Mouse (Mus musculus) embryonic facial prominence, embryonic 13.5 days (tissue): ENCODE results near the gene Gfm1. TPM values are rescaled to one million over a fixed set of nuclear protein-coding genes. Genes with fewer than 3 reads are reported as not detected.
A peak's percentile ranks its signal among the peaks of the same experiment; 100 is the strongest.

Experiments used
- ATAC-seq: fragments of 200-750 bp; cut with Nextera tagmentation; 2 replicates; pipeline ENCODE4 v1.8.0; 2017; ENCODE audit warnings: low read depth; ENCODE audit not compliant: insufficient number of reproducible peaks, insufficient read depth, low FRiP score, low TSS enrichment
- H3K27ac ChIP-seq: fragments of 300-500 bp; sonication (generic); 2 replicates; pipeline ENCODE4 v1.5.1; 2015; ENCODE audit warnings: moderate library complexity, mild to moderate bottlenecking, inconsistent platforms
- H3K27me3 ChIP-seq: fragments of 300-500 bp; sonication (generic); 2 replicates; pipeline ENCODE4 v1.6.1; 2015; ENCODE audit warnings: mild to moderate bottlenecking, inconsistent platforms
- H3K36me3 ChIP-seq: fragments of 300-500 bp; sonication (generic); 2 replicates; pipeline ENCODE4 v1.6.1; 2015; ENCODE audit warnings: mild to moderate bottlenecking, inconsistent platforms
- H3K4me1 ChIP-seq: fragments of 300-500 bp; sonication (generic); 2 replicates; pipeline ENCODE4 v1.6.1; 2015; ENCODE audit warnings: inconsistent platforms
- H3K4me2 ChIP-seq: fragments of 300-500 bp; sonication (generic); 2 replicates; pipeline ENCODE4 v1.6.1; 2015; ENCODE audit warnings: moderate library complexity, mild to moderate bottlenecking, inconsistent platforms
- H3K4me3 ChIP-seq: fragments of 300-500 bp; sonication (generic); 2 replicates; pipeline ENCODE4 v1.5.1; 2015; ENCODE audit warnings: mild to moderate bottlenecking, inconsistent platforms
- H3K9ac ChIP-seq: fragments of 300-500 bp; sonication (generic); 2 replicates; pipeline ENCODE4 v1.6.1; 2015; ENCODE audit warnings: mild to moderate bottlenecking, inconsistent platforms
- H3K9me3 ChIP-seq: fragments of 300-500 bp; sonication (generic); 2 replicates; pipeline ENCODE4 v1.6.1; 2016; ENCODE audit warnings: inconsistent platforms
- WGBS: fragments of 180-500 bp; shearing (Covaris S2); methylation state at CpG from one replicate; pipeline ENCODE4 v1.1.7; 2015; ENCODE audit warnings: mixed read lengths; 5-methylcytosine and 5-hydroxymethylcytosine counted together
- polyA plus RNA-seq: library from polyadenylated mRNA; unstranded; fragments of >200 nt; fragmentation: Nextera tagmentation; extraction: Ambion mirVana; gene quantifications from 2 replicates; pipeline ENCODE4 v1.2.1, GENCODE M21; 2015

The Gfm1 gene
- polyA plus RNA-seq: 34.1 and 37.7 TPM in 2 replicates

GRCm38 (mm10) chr3:67429999-67430380, at the start of gene Gfm1:
Gene Gfm1 (plus strand): TSS chr3:67430096.
- H3K36me3 ChIP-seq: peaks cover 25% of the 10 kb centered on the region
- peaks cover 9% of the 10 kb centered on the region for H3K4me1 ChIP-seq
- peak; percentile 88 for ATAC-seq
- no peaks in the 10 kb centered on the region for H3K27me3 ChIP-seq
- H3K9me3 ChIP-seq: peaks cover 9% of the 10 kb centered on the region
- H3K4me3 ChIP-seq: peak within 1 kb of the TSS; percentile 100
- under 1% methylated on average over 24 of the region's 24 CpGs for WGBS
- H3K4me2 ChIP-seq: peak within 1 kb of the TSS; percentile 85
- H3K27ac ChIP-seq: peak within 1 kb of the TSS; percentile 22; the same call in 1 of the 2 replicates
- H3K9ac ChIP-seq: peak within 1 kb of the TSS; percentile 91

GRCm38 (mm10) chr3:67429338-67429998, 428 bp upstream of the Gfm1 start:
- 31% methylated on average over 8 of the region's 8 CpGs for WGBS
- Histone ChIP-seq H3K36me3 (peaks cover 23% of the 10 kb centered on the region), H3K4me2 (peak overlapping the region; percentile 85), H3K9me3 (peaks cover 9% of the 10 kb centered on the region), H3K27ac (no peak overlapping the region), H3K27me3 (no peaks in the 10 kb centered on the region), H3K4me1 (peaks cover 9% of the 10 kb centered on the region), H3K9ac (peak overlapping the region; percentile 91; the same call in 1 of the 2 replicates), H3K4me3 (peak overlapping the region; percentile 100)
- ATAC-seq: peak; percentile 68

- Histone ChIP-seq H3K4me3 (no peak overlapping the region), H3K36me3 (peaks cover 60% of the 10 kb centered on the region), H3K9me3 (no peaks in the 10 kb centered on the region), H3K27me3 (no peaks in the 10 kb centered on the region), H3K4me2 (no peak overlapping the region), H3K4me1 (peaks cover 9% of the 10 kb centered on the region), H3K9ac (no peak overlapping the region), H3K27ac (no peak overlapping the region)
- ATAC-seq: no peak
- WGBS: 92% methylated on average over 6 of the region's 6 CpGs
Measured at GRCm38 (mm10) chr3:67434011-67434410, 4.1 kb downstream of the Gfm1 start.

- H3K36me3 ChIP-seq: peaks cover 73% of the 10 kb centered on the region
- ATAC-seq: no peak
- WGBS: 98% methylated on average over 2 of the region's 2 CpGs
- no peak overlapping the region for H3K4me3 ChIP-seq
- H3K27me3 ChIP-seq: no peaks in the 10 kb centered on the region
- H3K4me2 ChIP-seq: no peak overlapping the region
- H3K4me1 ChIP-seq: no peaks in the 10 kb centered on the region
- no peak overlapping the region for H3K27ac ChIP-seq
- no peak overlapping the region for H3K9ac ChIP-seq
- no peaks in the 10 kb centered on the region for H3K9me3 ChIP-seq
Measured at GRCm38 (mm10) chr3:67447143-67447542, 17.2 kb downstream of the Gfm1 start.

GRCm38 (mm10) chr3:67449660-67450059, 19.8 kb downstream of the Gfm1 start:
- no peak overlapping the region for H3K4me2 ChIP-seq
- H3K9me3 ChIP-seq: no peaks in the 10 kb centered on the region
- H3K9ac ChIP-seq: no peak overlapping the region
- peaks cover 74% of the 10 kb centered on the region for H3K36me3 ChIP-seq
- WGBS: 94% methylated on average over 21 of the region's 21 CpGs
- H3K4me1 ChIP-seq: no peaks in the 10 kb centered on the region
- ATAC-seq: no peak
- H3K4me3 ChIP-seq: no peak overlapping the region
- no peak overlapping the region for H3K27ac ChIP-seq
- no peaks in the 10 kb centered on the region for H3K27me3 ChIP-seq

GRCm38 (mm10) chr3:67450601-67451210, 20.8 kb downstream of the Gfm1 start:
- Histone ChIP-seq H3K4me2 (no peak overlapping the region), H3K9me3 (no peaks in the 10 kb centered on the region), H3K9ac (no peak overlapping the region), H3K27ac (no peak overlapping the region), H3K4me1 (no peaks in the 10 kb centered on the region), H3K4me3 (no peak overlapping the region), H3K27me3 (no peaks in the 10 kb centered on the region), H3K36me3 (peaks cover 76% of the 10 kb centered on the region)
- ATAC-seq: no peak
- 84% methylated on average over 5 of the region's 5 CpGs for WGBS

- peaks cover 54% of the 10 kb centered on the region for H3K36me3 ChIP-seq
Measured at GRCm38 (mm10) chr3:67459881-67460280, 30.0 kb downstream of the Gfm1 start.

GRCm38 (mm10) chr3:67462015-67462414, 32.1 kb downstream of the Gfm1 start:
- no peak overlapping the region for H3K9ac ChIP-seq
- H3K36me3 ChIP-seq: peaks cover 35% of the 10 kb centered on the region
- H3K27ac ChIP-seq: no peak overlapping the region
- H3K9me3 ChIP-seq: no peaks in the 10 kb centered on the region
- 88% methylated on average over 7 of the region's 7 CpGs for WGBS
- H3K27me3 ChIP-seq: no peaks in the 10 kb centered on the region
- no peak for ATAC-seq
- H3K4me2 ChIP-seq: peak overlapping the region; percentile 80
- no peak overlapping the region for H3K4me3 ChIP-seq
- H3K4me1 ChIP-seq: peaks cover 14% of the 10 kb centered on the region

More at GRCm38 (mm10) chr3:67459881-67460280, 30.0 kb downstream of the Gfm1 start:
- H3K9me3 ChIP-seq: no peaks in the 10 kb centered on the region
- no peaks in the 10 kb centered on the region for H3K27me3 ChIP-seq
- H3K4me3 ChIP-seq: no peak overlapping the region
- no peak for ATAC-seq
- 81% methylated on average over 3 of the region's 3 CpGs for WGBS
- H3K4me1 ChIP-seq: peaks cover 14% of the 10 kb centered on the region
- H3K4me2 ChIP-seq: no peak overlapping the region
- H3K27ac ChIP-seq: no peak overlapping the region
- no peak overlapping the region for H3K9ac ChIP-seq

GRCm38 (mm10) chr3:67462578-67462977, 32.7 kb downstream of the Gfm1 start:
- peaks cover 30% of the 10 kb centered on the region for H3K36me3 ChIP-seq
- H3K9me3 ChIP-seq: no peaks in the 10 kb centered on the region
- H3K4me2 ChIP-seq: peak overlapping the region; percentile 80
- H3K4me3 ChIP-seq: peak overlapping the region; percentile 70
- ATAC-seq: no peak
- H3K9ac ChIP-seq: peak overlapping the region; percentile 84
- peaks cover 14% of the 10 kb centered on the region for H3K4me1 ChIP-seq
- no peak overlapping the region; the same call in 1 of the 2 replicates for H3K27ac ChIP-seq
- H3K27me3 ChIP-seq: no peaks in the 10 kb centered on the region
- whole genome bisulfite sequencing: 53% methylated on average over 10 of the region's 10 CpGs

GRCm38 (mm10) chr3:67463001-67463400, 33.1 kb downstream of the Gfm1 start:
- 3% methylated on average over 12 of the region's 12 CpGs for WGBS
- peak overlapping the region; percentile 88 for H3K27ac ChIP-seq
- H3K36me3 ChIP-seq: peaks cover 31% of the 10 kb centered on the region
- peak overlapping the region; percentile 80 for H3K4me2 ChIP-seq
- peak overlapping the region; percentile 84 for H3K9ac ChIP-seq
- peak overlapping the region; percentile 70 for H3K4me3 ChIP-seq
- ATAC-seq: no peak
- peaks cover 14% of the 10 kb centered on the region for H3K4me1 ChIP-seq
- no peaks in the 10 kb centered on the region for H3K9me3 ChIP-seq
- H3K27me3 ChIP-seq: no peaks in the 10 kb centered on the region

GRCm38 (mm10) chr3:67463450-67464372, 33.8 kb downstream of the Gfm1 start, which contains the start of gene Lxn:
Gene Lxn (minus strand): TSS chr3:67463926.
- peak within 1 kb of the TSS; percentile 70 for H3K4me3 ChIP-seq
- under 1% methylated on average over 39 of the region's 43 CpGs for WGBS
- peak within 1 kb of the TSS; percentile 88 for H3K27ac ChIP-seq
- peak within 1 kb of the TSS; percentile 84 for H3K9ac ChIP-seq
- peak; percentile 87 for ATAC-seq
- no peaks in the 10 kb centered on the region for H3K27me3 ChIP-seq
- peak within 1 kb of the TSS; percentile 80 for H3K4me2 ChIP-seq
- peaks cover 32% of the 10 kb centered on the region for H3K36me3 ChIP-seq
- H3K4me1 ChIP-seq: peaks cover 14% of the 10 kb centered on the region
- no peaks in the 10 kb centered on the region for H3K9me3 ChIP-seq
